Mouse (Mus musculus): ENCODE measurements around the gene Meis2. TPM values are rescaled to one million over a fixed set of nuclear protein-coding genes. Genes with fewer than 3 reads are reported as not detected.
A peak's percentile ranks its signal among the peaks of the same experiment; 100 is the strongest.

Meis2 gene
- polyA plus RNA-seq, 1 experiment from 2014 or later, result 139 TPM

GRCm38 (mm10) chr2:115924472-115924871, 141.2 kb downstream of the Meis2 start:
- Histone ChIP-seq H3K9me3 (no peaks in the 10 kb centered on the region), H3K4me3 (no peak overlapping the region), H3K9ac (no peak overlapping the region), H3K4me2 (no peak overlapping the region), H3K4me1 (replicated peaks) (peaks cover 52% of the 10 kb centered on the region), H3K36me3 (0 out of 2 replicates have a peak, but pooled peaks cover under 1% of the 10 kb centered on the region), H3K27ac (no peak overlapping the region; the same call in 1 of the 2 replicates), H3K27me3 (no peaks in the 10 kb centered on the region)
- no peak for ATAC-seq (ENCODE audit: low FRiP score)
- WGBS, result 82% methylated on average over 6 of the region's 6 CpGs

GRCm38 (mm10) chr2:115923247-115923646, 142.4 kb downstream of the Meis2 start:
- no peak; the same call in 1 of the 2 replicates for ATAC-seq (ENCODE audit: low FRiP score)
- Histone ChIP-seq H3K36me3 (0 out of 2 replicates have a peak, but pooled peaks cover 12% of the 10 kb centered on the region), H3K4me1 (replicated peaks) (peaks cover 55% of the 10 kb centered on the region), H3K9ac (no peak overlapping the region), H3K9me3 (no peaks in the 10 kb centered on the region), H3K4me3 (no peak overlapping the region), H3K27me3 (no peaks in the 10 kb centered on the region), H3K4me2 (no peak overlapping the region), H3K27ac (peak overlapping the region; percentile 72)
- 23% methylated on average over 6 of the region's 6 CpGs for WGBS

- H3K27me3 ChIP-seq, result no peaks in the 10 kb centered on the region
- ATAC-seq (ENCODE audit: low FRiP score), result no peak
- peak overlapping the region; percentile 78 for H3K27ac ChIP-seq
- no peaks in the 10 kb centered on the region for H3K9me3 ChIP-seq
- no peak overlapping the region for H3K9ac ChIP-seq
- 0 out of 2 replicates have a peak, but pooled peaks cover 12% of the 10 kb centered on the region for H3K36me3 ChIP-seq
- no peak overlapping the region for H3K4me3 ChIP-seq
- 84% methylated on average over 9 of the region's 9 CpGs for WGBS
- H3K4me2 ChIP-seq, result no peak overlapping the region
- H3K4me1 ChIP-seq (replicated peaks), result peaks cover 54% of the 10 kb centered on the region
Measured at GRCm38 (mm10) chr2:115921687-115922086, 144.0 kb downstream of the Meis2 start.

- Histone ChIP-seq H3K27ac (peak overlapping the region; percentile 78), H3K4me2 (no peak overlapping the region), H3K36me3 (0 out of 2 replicates have a peak, but pooled peaks cover 12% of the 10 kb centered on the region), H3K4me3 (no peak overlapping the region), H3K27me3 (no peaks in the 10 kb centered on the region), H3K9ac (no peak overlapping the region), H3K4me1 (replicated peaks) (peaks cover 65% of the 10 kb centered on the region), H3K9me3 (no peaks in the 10 kb centered on the region)
- no peak for ATAC-seq (ENCODE audit: low FRiP score)
- WGBS, result 28% methylated on average over 5 of the region's 5 CpGs
Measured at GRCm38 (mm10) chr2:115920336-115920951, 145.2 kb downstream of the Meis2 start.

GRCm38 (mm10) chr2:115919141-115920071, 146.2 kb downstream of the Meis2 start:
- peak overlapping the region; percentile 78 for H3K27ac ChIP-seq
- no peak for ATAC-seq (ENCODE audit: low FRiP score)
- no peak overlapping the region for H3K9ac ChIP-seq
- WGBS, result 69% methylated on average over 14 of the region's 14 CpGs
- H3K27me3 ChIP-seq, result no peaks in the 10 kb centered on the region
- H3K9me3 ChIP-seq, result no peaks in the 10 kb centered on the region
- H3K4me2 ChIP-seq, result no peak overlapping the region
- peaks cover 67% of the 10 kb centered on the region for H3K4me1 ChIP-seq (replicated peaks)
- 0 out of 2 replicates have a peak, but pooled peaks cover 12% of the 10 kb centered on the region for H3K36me3 ChIP-seq
- H3K4me3 ChIP-seq, result no peak overlapping the region

- ATAC-seq (ENCODE audit: low FRiP score), result no peak
- no peak overlapping the region for H3K4me3 ChIP-seq
- no peak overlapping the region for H3K4me2 ChIP-seq
- no peak overlapping the region for H3K9ac ChIP-seq
- H3K27ac ChIP-seq, result no peak overlapping the region
- H3K4me1 ChIP-seq (replicated peaks), result peaks cover 59% of the 10 kb centered on the region
- no peaks in the 10 kb centered on the region for H3K9me3 ChIP-seq
- no peaks in the 10 kb centered on the region for H3K27me3 ChIP-seq
- 0 out of 2 replicates have a peak, but pooled peaks cover 12% of the 10 kb centered on the region for H3K36me3 ChIP-seq
Measured at GRCm38 (mm10) chr2:115918561-115918960, 147.1 kb downstream of the Meis2 start.

GRCm38 (mm10) chr2:115914539-115914938, 151.1 kb downstream of the Meis2 start:
- no peak overlapping the region for H3K4me3 ChIP-seq
- H3K36me3 ChIP-seq, result 0 out of 2 replicates have a peak, but pooled peaks cover 12% of the 10 kb centered on the region
- H3K27me3 ChIP-seq, result no peaks in the 10 kb centered on the region
- no peak overlapping the region for H3K9ac ChIP-seq
- no peak overlapping the region for H3K27ac ChIP-seq
- H3K4me1 ChIP-seq (replicated peaks), result peaks cover 27% of the 10 kb centered on the region
- ATAC-seq (ENCODE audit: low FRiP score), result no peak
- WGBS, result 30% methylated on average over 4 of the region's 4 CpGs
- no peak overlapping the region for H3K4me2 ChIP-seq
- H3K9me3 ChIP-seq, result no peaks in the 10 kb centered on the region

- Histone ChIP-seq H3K9ac (no peak overlapping the region), H3K4me3 (no peak overlapping the region), H3K27me3 (no peaks in the 10 kb centered on the region), H3K4me1 (replicated peaks) (peaks cover 24% of the 10 kb centered on the region), H3K27ac (no peak overlapping the region), H3K4me2 (no peak overlapping the region), H3K36me3 (no peaks in the 10 kb centered on the region), H3K9me3 (no peaks in the 10 kb centered on the region)
- 83% methylated on average over 7 of the region's 7 CpGs for WGBS
- no peak for ATAC-seq (ENCODE audit: low FRiP score)
Measured at GRCm38 (mm10) chr2:115912948-115913529, 152.6 kb downstream of the Meis2 start.

GRCm38 (mm10) chr2:115911913-115912642, 153.6 kb downstream of the Meis2 start:
- H3K4me1 ChIP-seq (replicated peaks), result peaks cover 24% of the 10 kb centered on the region
- no peaks in the 10 kb centered on the region for H3K36me3 ChIP-seq
- ATAC-seq (ENCODE audit: low FRiP score), result no peak
- no peak overlapping the region for H3K9ac ChIP-seq
- H3K27me3 ChIP-seq, result no peaks in the 10 kb centered on the region
- WGBS, result 82% methylated on average over 17 of the region's 17 CpGs
- H3K4me2 ChIP-seq, result no peak overlapping the region
- no peaks in the 10 kb centered on the region for H3K9me3 ChIP-seq
- H3K27ac ChIP-seq, result peak overlapping the region; percentile 50; the same call in 1 of the 2 replicates
- no peak overlapping the region for H3K4me3 ChIP-seq

GRCm38 (mm10) chr2:115910217-115910616, 155.4 kb downstream of the Meis2 start:
- no peaks in the 10 kb centered on the region for H3K9me3 ChIP-seq
- H3K9ac ChIP-seq, result no peak overlapping the region
- 88% methylated on average over 4 of the region's 4 CpGs for WGBS
- no peak overlapping the region for H3K27ac ChIP-seq
- ATAC-seq (ENCODE audit: low FRiP score), result no peak
- peaks cover 14% of the 10 kb centered on the region for H3K4me1 ChIP-seq (replicated peaks)
- H3K4me3 ChIP-seq, result no peak overlapping the region
- H3K4me2 ChIP-seq, result no peak overlapping the region
- H3K27me3 ChIP-seq, result no peaks in the 10 kb centered on the region
- H3K36me3 ChIP-seq, result no peaks in the 10 kb centered on the region

GRCm38 (mm10) chr2:115901007-115901406, 164.6 kb downstream of the Meis2 start:
- WGBS, result 90% methylated on average over 6 of the region's 6 CpGs
- peak overlapping the region; percentile 20; the same call in 1 of the 2 replicates for H3K27ac ChIP-seq
- H3K9ac ChIP-seq, result no peak overlapping the region
- no peaks in the 10 kb centered on the region for H3K27me3 ChIP-seq
- no peaks in the 10 kb centered on the region for H3K36me3 ChIP-seq
- no peak overlapping the region for H3K4me3 ChIP-seq
- H3K9me3 ChIP-seq, result no peaks in the 10 kb centered on the region
- peaks cover 43% of the 10 kb centered on the region for H3K4me1 ChIP-seq (replicated peaks)
- no peak for ATAC-seq (ENCODE audit: low FRiP score)
- H3K4me2 ChIP-seq, result no peak overlapping the region

Measured in hindbrain, embryonic 13.5 days (tissue).